ENCODE assay signal across 21 mouse cellular contexts in genomic region chr4:124302950-124303349, GRCm38 (mm10).
DNase-seq lines count a peak whose midpoint lies in the region; ATAC-seq and TF ChIP-seq lines count a peak whose summit lies in the region.
"Had no signal": no experiment of that assay in that cellular context is flagged by ENCODE, and none has a peak within 500 bp of the region (broad histone marks: within the 10 kb centered on the region; RNA-seq: fewer than 3 reads in every experiment).

No protein-coding gene starts in this region.

- H3K9me3 ChIP-seq in forebrain, embryonic 14.5 days (replicated peaks; ENCODE audit: control insufficient read depth, low read length), result no peaks in the 10 kb centered on the region
- H3K9me3 ChIP-seq in forebrain, embryonic 10.5 days, result no peaks in the 10 kb centered on the region
- H3K9me3 ChIP-seq in hindbrain, postnatal 0 days (ENCODE audit: low read length), result no peaks in the 10 kb centered on the region
- H3K9me3 ChIP-seq: embryonic facial prominence, embryonic 15.5 days; forebrain, embryonic 15.5 days; hindbrain, embryonic 10.5 days; liver, embryonic 15.5 days had no signal

- peak; percentile 37 for DNase-seq in forebrain, embryonic 14.5 days (ENCODE audit: low spot score)
- no peak for DNase-seq in forebrain, embryonic 10.5 days (ENCODE audit: extremely low spot score, low spot score)
- DNase-seq in left cerebral cortex, adult 18-20 months (ENCODE audit: low spot score in 2 of 2), result peak; percentile 61 to 73
- no peak for DNase-seq in left cerebral cortex, postnatal 10 days (ENCODE audit: extremely low spot score in 1 of 2, low spot score in 2 of 2)
- DNase-seq in brain, adult 2 months (ENCODE audit: low read depth, low spot score), result peak; percentile 85
- peak; percentile 16 to 67 for DNase-seq in left cerebral cortex, adult 9 months (ENCODE audit: low spot score in 2 of 2)
- no peak for DNase-seq in hindbrain, postnatal 0 days (ENCODE audit: low spot score)
- DNase-seq: adrenal gland, adult 8-10 months; B cell, adult 2 months; cerebellum, adult 18-20 months; gastrocnemius, postnatal 14 days; heart, adult 2 months; kidney, adult 2 months; kidney, postnatal 4 days; lung, postnatal 14 days had no signal

- no peak overlapping the region for H3K27ac ChIP-seq in forebrain, embryonic 14.5 days (ENCODE audit: low read depth, low read length)
- no peak overlapping the region for H3K27ac ChIP-seq in forebrain, embryonic 10.5 days
- H3K27ac ChIP-seq in hindbrain, postnatal 0 days, result no peak overlapping the region
- H3K27ac ChIP-seq: embryonic facial prominence, embryonic 15.5 days; forebrain, embryonic 15.5 days; heart, adult 2 months; hindbrain, embryonic 10.5 days; liver, embryonic 15.5 days had no signal

- intact Hi-C loops in left cerebral cortex, postnatal 10 days (cut with DNase I), result no loop called here

- TF ChIP-seq CTCF in hindbrain, postnatal 0 days (IDR thresholded peaks at IDR 0.05; ENCODE audit: low read depth), result no peak

- no peaks in the 10 kb centered on the region for H3K36me3 ChIP-seq in forebrain, embryonic 14.5 days (ENCODE audit: control insufficient read depth, insufficient read depth, low read length)
- no peaks in the 10 kb centered on the region for H3K36me3 ChIP-seq in forebrain, embryonic 10.5 days (replicated peaks)
- H3K36me3 ChIP-seq in hindbrain, postnatal 0 days (ENCODE audit: insufficient read depth, low read length), result no peaks in the 10 kb centered on the region
- H3K36me3 ChIP-seq: embryonic facial prominence, embryonic 15.5 days; forebrain, embryonic 15.5 days; hindbrain, embryonic 10.5 days; liver, embryonic 15.5 days had no signal

- no peaks in the 10 kb centered on the region for H3K27me3 ChIP-seq in forebrain, embryonic 14.5 days (replicated peaks; ENCODE audit: control insufficient read depth, insufficient read depth, low read length)
- peaks cover 100% of the 10 kb centered on the region for H3K27me3 ChIP-seq in forebrain, embryonic 10.5 days (ENCODE audit: poor library complexity, severe bottlenecking)
- H3K27me3 ChIP-seq in hindbrain, postnatal 0 days (ENCODE audit: insufficient read depth, low read length), result no peaks in the 10 kb centered on the region
- H3K27me3 ChIP-seq: embryonic facial prominence, embryonic 15.5 days; liver, embryonic 15.5 days had no signal

- no peak overlapping the region for H3K4me3 ChIP-seq in forebrain, embryonic 14.5 days (ENCODE audit: low read depth, low read length)
- no peak overlapping the region for H3K4me3 ChIP-seq in forebrain, embryonic 10.5 days
- no peak overlapping the region for H3K4me3 ChIP-seq in hindbrain, postnatal 0 days (ENCODE audit: low read length)
- H3K4me3 ChIP-seq: embryonic facial prominence, embryonic 15.5 days; forebrain, embryonic 15.5 days; heart, adult 2 months; hindbrain, embryonic 10.5 days; liver, embryonic 15.5 days had no signal

- H3K9ac ChIP-seq in forebrain, embryonic 14.5 days (ENCODE audit: low read length), result no peak overlapping the region
- H3K9ac ChIP-seq in hindbrain, postnatal 0 days (replicated peaks; ENCODE audit: low read length), result no peak overlapping the region
- H3K9ac ChIP-seq: embryonic facial prominence, embryonic 15.5 days; forebrain, embryonic 15.5 days; liver, embryonic 15.5 days had no signal

- 61% methylated on average over 7 of the region's 7 CpGs for WGBS in forebrain, embryonic 14.5 days
- WGBS in forebrain, embryonic 10.5 days, result 79% methylated on average over 7 of the region's 7 CpGs
- 48% methylated on average over 7 of the region's 7 CpGs for WGBS in hindbrain, postnatal 0 days

- no peak for ATAC-seq in forebrain, embryonic 14.5 days
- no peak for ATAC-seq in hindbrain, postnatal 0 days
- no peak for ATAC-seq in erythroid progenitor cell, adult 5-6 weeks (replicated peaks; ENCODE audit: low FRiP score, poor library complexity, severe bottlenecking)
- ATAC-seq: forebrain, embryonic 15.5 days; midbrain, embryonic 16.5 days had no signal

- no peak overlapping the region for H3K4me2 ChIP-seq in forebrain, embryonic 14.5 days (ENCODE audit: low read length)
- H3K4me2 ChIP-seq in hindbrain, postnatal 0 days (ENCODE audit: low read depth, low read length), result no peak overlapping the region
- H3K4me2 ChIP-seq: embryonic facial prominence, embryonic 15.5 days; forebrain, embryonic 15.5 days; liver, embryonic 15.5 days had no signal

- peaks cover 8% of the 10 kb centered on the region; the same call in 1 of the 2 replicates for H3K4me1 ChIP-seq in forebrain, embryonic 14.5 days (ENCODE audit: control insufficient read depth, insufficient read depth, low read length)
- H3K4me1 ChIP-seq in forebrain, embryonic 10.5 days, result peaks cover 35% of the 10 kb centered on the region
- no peaks in the 10 kb centered on the region for H3K4me1 ChIP-seq in hindbrain, postnatal 0 days (ENCODE audit: insufficient read depth, low read length)
- H3K4me1 ChIP-seq: embryonic facial prominence, embryonic 15.5 days; liver, embryonic 15.5 days had no signal

Comparison
In these comparisons a context has a peak if more than half of its experiments do, and no peak if none do; other contexts are left out.
1. DNase-seq: peak in forebrain, embryonic 14.5 days (single experiment), left cerebral cortex, adult 18-20 months (2 of 2), brain, adult 2 months (single experiment) and left cerebral cortex, adult 9 months (2 of 2); none in forebrain, embryonic 10.5 days (single experiment), left cerebral cortex, postnatal 10 days (0 of 2) and hindbrain, postnatal 0 days (single experiment).